Mouse (Mus musculus): ENCODE measurements around the gene Cxcl17. TPM values are rescaled to one million over a fixed set of nuclear protein-coding genes. Genes with fewer than 3 reads are reported as not detected.

Gene Cxcl17
- total RNA-seq, 1 experiment = 0.31 TPM

- Histone ChIP-seq H3K9me3 (ENCODE audit: control insufficient read depth, insufficient read depth, low read depth, low read length) (no peaks in the 10 kb centered on the region), H3K27ac (ENCODE audit: insufficient read depth, low read depth, low read length, poor library complexity, severe bottlenecking) (no peak overlapping the region), H3K4me3 (ENCODE audit: insufficient read depth in 1 of 2, low read depth in 1 of 2, low read length in 2 of 2, poor library complexity in 1 of 2, severe bottlenecking in 1 of 2) (no peak overlapping the region; a peak in 1 of 4 replicates), H3K4me1 (ENCODE audit: control insufficient read depth in 2 of 2, insufficient read depth in 2 of 2, low read length in 2 of 2, poor library complexity in 1 of 2) (peaks cover 0 to 21% of the 10 kb centered on the region in 2 experiments; a peak in 1 of 4 replicates), H3K9ac (ENCODE audit: insufficient read depth, low read depth, low read length, poor library complexity, severe bottlenecking) (no peak overlapping the region), H3K36me3 (ENCODE audit: control insufficient read depth, insufficient read depth, low read length, poor library complexity, severe bottlenecking) (peaks cover 12% of the 10 kb centered on the region; the same call in 1 of the 2 replicates)
- TF ChIP-seq HCFC1 (IDR thresholded peaks at IDR 0.05; ENCODE audit: borderline replicate concordance, insufficient read depth, low read length) = no peak
- no peak for TF ChIP-seq CHD2 (IDR thresholded peaks at IDR 0.05; ENCODE audit: low read depth, low read length)
- TF ChIP-seq ZC3H11A (IDR thresholded peaks at IDR 0.05; ENCODE audit: borderline replicate concordance, low read depth, low read length) = no peak
- no peak for TF ChIP-seq ZNF384 (IDR thresholded peaks at IDR 0.05; ENCODE audit: low read depth, low read length)
- no peak for TF ChIP-seq MAFK (IDR thresholded peaks at IDR 0.05; ENCODE audit: insufficient read depth, low read depth, low read length)
- in situ Hi-C loops (cut with MboI; ENCODE audit: low sequenced_read_pairs in 2 of 2, unreplicated experiment in 2 of 2) = no loop called here
- peak; percentile 41 for DNase-seq (ENCODE audit: low read depth, low spot score)
Measured at GRCm38 (mm10) chr7:25363151-25363550, 49.5 kb downstream of the Cxcl17 start.

GRCm38 (mm10) chr7:25358721-25359206, 53.9 kb downstream of the Cxcl17 start:
- Histone ChIP-seq H3K9ac (ENCODE audit: insufficient read depth, low read depth, low read length, poor library complexity, severe bottlenecking) (no peak overlapping the region), H3K27ac (ENCODE audit: insufficient read depth, low read depth, low read length, poor library complexity, severe bottlenecking) (no peak overlapping the region), H3K4me3 (ENCODE audit: insufficient read depth in 1 of 2, low read depth in 1 of 2, low read length in 2 of 2, poor library complexity in 1 of 2, severe bottlenecking in 1 of 2) (peak overlapping the region in 1 of 2 experiments; percentile 25; a peak in 1 of 4 replicates), H3K4me1 (ENCODE audit: control insufficient read depth in 2 of 2, insufficient read depth in 2 of 2, low read length in 2 of 2, poor library complexity in 1 of 2) (peaks cover 0 to 23% of the 10 kb centered on the region in 2 experiments; a peak in 1 of 4 replicates), H3K36me3 (ENCODE audit: control insufficient read depth, insufficient read depth, low read length, poor library complexity, severe bottlenecking) (peaks cover 10% of the 10 kb centered on the region; the same call in 1 of the 2 replicates), H3K9me3 (ENCODE audit: control insufficient read depth, insufficient read depth, low read depth, low read length) (no peaks in the 10 kb centered on the region)
- DNase-seq (ENCODE audit: low read depth, low spot score) = no peak
- in situ Hi-C loops (cut with MboI; ENCODE audit: low sequenced_read_pairs in 2 of 2, unreplicated experiment in 2 of 2) = no loop called here
- TF ChIP-seq ZNF384 (IDR thresholded peaks at IDR 0.05; ENCODE audit: low read depth, low read length) = no peak
- TF ChIP-seq MAFK (IDR thresholded peaks at IDR 0.05; ENCODE audit: insufficient read depth, low read depth, low read length) = no peak
- no peak for TF ChIP-seq CHD2 (IDR thresholded peaks at IDR 0.05; ENCODE audit: low read depth, low read length)
- no peak for TF ChIP-seq HCFC1 (IDR thresholded peaks at IDR 0.05; ENCODE audit: borderline replicate concordance, insufficient read depth, low read length)
- no peak for TF ChIP-seq ZC3H11A (IDR thresholded peaks at IDR 0.05; ENCODE audit: borderline replicate concordance, low read depth, low read length)

Other genes starting within 250 kb of the Cxcl17 start
- gene Pou2f2, start 233.2 kb downstream of the Cxcl17 start, total RNA-seq (2012; rRNA removed) = 2.4 and 2.9 TPM in 2 replicates
- 22.8 and 31.3 TPM in 2 replicates for gene Dedd2, start 192.3 kb downstream of the Cxcl17 start, total RNA-seq (2012; rRNA removed)
- 5.0 and 5.2 TPM in 2 replicates for gene Zfp526, start 191.5 kb downstream of the Cxcl17 start, total RNA-seq (2012; rRNA removed)
- 38.2 and 38.5 TPM in 2 replicates for gene Gsk3a, start 175.0 kb downstream of the Cxcl17 start, total RNA-seq (2012; rRNA removed)
- gene Erf, start 162.1 kb downstream of the Cxcl17 start, total RNA-seq (2012; rRNA removed) = 82.2 and 87.1 TPM in 2 replicates
- gene Cic, start 145.2 kb downstream of the Cxcl17 start, total RNA-seq (2012; rRNA removed) = 68.4 and 72.4 TPM in 2 replicates
- gene Pafah1b3, start 114.9 kb downstream of the Cxcl17 start, total RNA-seq (2012; rRNA removed) = 76.5 and 83.2 TPM in 2 replicates
- gene Prr19, start 111.5 kb downstream of the Cxcl17 start, total RNA-seq (2012; rRNA removed) = 4.3 and 5.7 TPM in 2 replicates
- gene Tmem145, start 106.8 kb downstream of the Cxcl17 start, total RNA-seq (2012; rRNA removed) = 1.2 and 1.7 TPM in 2 replicates
- gene Megf8, start 95.7 kb downstream of the Cxcl17 start, total RNA-seq (2012; rRNA removed) = 47.5 and 69.9 TPM in 2 replicates
- gene Cnfn, start 43.2 kb downstream of the Cxcl17 start, total RNA-seq (2012; rRNA removed) = not detected in 2 replicates
- 3.8 and 4.7 TPM in 2 replicates for gene Lipe, start 14.2 kb downstream of the Cxcl17 start, total RNA-seq (2012; rRNA removed)
- gene Ceacam1, start 64.7 kb upstream of the Cxcl17 start, total RNA-seq (2012; rRNA removed) = 5.6 and 16.0 TPM in 2 replicates
- 0.31 and 0.53 TPM in 2 replicates for gene Ceacam2, start 127.0 kb upstream of the Cxcl17 start, total RNA-seq (2012; rRNA removed)
- gene Erich4, start 203.0 kb upstream of the Cxcl17 start, total RNA-seq (2012; rRNA removed) = not detected in 2 replicates
- gene Dmac2, start 206.5 kb upstream of the Cxcl17 start, total RNA-seq (2012; rRNA removed) = 30.0 and 39.3 TPM in 2 replicates
- gene B3gnt8, start 213.8 kb upstream of the Cxcl17 start, total RNA-seq (2012; rRNA removed) = 1.7 and 2.3 TPM in 2 replicates
- gene Bckdha, start 246.1 kb upstream of the Cxcl17 start, total RNA-seq (2012; rRNA removed) = 96.0 and 116 TPM in 2 replicates
- 170 and 182 TPM in 2 replicates for gene Exosc5, start 246.3 kb upstream of the Cxcl17 start, total RNA-seq (2012; rRNA removed)

Measured in ES-E14 (cell line).